Mouse (Mus musculus) ZHBTc4 (cell line): Measurements from ENCODE around the gene Ppm1h.

Experiments used
- DNase-seq: peaks from one replicate; pipeline ENCODE4 v3.0.0-alpha.2; 2011; ENCODE audit warnings: low read depth, low spot score

The Ppm1h gene

DNA sequence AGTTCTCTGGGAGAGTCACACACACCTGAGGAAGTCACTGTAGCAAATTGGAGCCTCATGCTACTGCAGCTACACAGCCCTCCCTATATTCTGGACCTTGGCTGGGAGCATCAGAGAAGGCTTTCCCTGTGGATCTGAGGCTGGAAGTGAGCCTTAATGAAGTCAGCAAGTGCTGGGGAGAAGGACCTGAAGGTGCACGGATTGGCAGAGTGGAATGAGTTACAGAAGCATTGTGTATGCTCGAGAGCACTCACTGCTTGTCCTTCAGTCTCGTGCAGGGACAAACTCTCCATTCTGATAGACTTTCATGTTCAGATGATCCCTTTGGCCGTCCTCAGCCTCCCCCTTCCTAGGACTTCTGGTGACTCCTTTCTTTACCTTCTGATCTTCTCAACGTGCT lies 26.3 kb downstream of the Ppm1h start:
- no peak for DNase-seq

DNA sequence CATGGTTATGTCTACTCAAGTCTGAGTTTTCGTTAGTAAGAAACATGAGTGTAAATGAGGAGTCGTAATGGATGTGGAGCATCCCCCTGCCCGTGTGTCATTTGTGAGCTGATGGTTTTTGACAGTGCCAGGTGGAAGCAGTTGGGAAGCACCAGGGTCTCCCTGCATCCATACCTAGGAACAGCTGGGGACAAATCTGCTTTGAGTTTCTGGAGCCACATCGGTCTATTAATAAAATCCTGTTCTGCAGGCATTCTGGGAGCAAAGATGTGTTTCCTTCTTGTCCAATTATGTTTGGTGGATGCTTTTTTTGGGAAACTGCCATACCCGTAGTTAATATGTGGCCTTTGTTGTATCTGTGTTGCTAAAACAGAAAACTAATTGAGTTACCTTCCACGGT lies 26.9 kb downstream of the Ppm1h start:
- no peak for DNase-seq

DNA sequence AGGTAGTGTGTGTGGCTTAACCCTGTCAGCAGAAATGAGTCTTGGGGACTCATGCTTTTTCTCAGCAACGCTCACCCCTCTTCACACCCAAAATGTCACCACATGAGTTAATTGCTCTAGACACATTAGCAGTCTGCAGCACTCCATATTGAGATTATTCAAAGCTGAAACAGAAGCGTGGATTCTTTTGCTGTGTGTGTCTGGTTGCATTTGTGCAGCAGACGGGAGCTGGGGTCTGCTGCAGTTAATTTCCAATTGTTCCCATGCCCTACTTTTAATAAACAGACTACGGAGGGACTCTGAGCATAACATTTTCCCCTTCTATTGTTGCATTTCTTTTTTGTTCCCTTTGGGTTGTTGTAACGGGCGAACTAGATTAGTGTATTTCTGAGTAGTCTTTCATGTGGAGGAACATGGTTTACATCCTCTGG lies 32.8 kb downstream of the Ppm1h start:
- DNase-seq, result no peak

DNA sequence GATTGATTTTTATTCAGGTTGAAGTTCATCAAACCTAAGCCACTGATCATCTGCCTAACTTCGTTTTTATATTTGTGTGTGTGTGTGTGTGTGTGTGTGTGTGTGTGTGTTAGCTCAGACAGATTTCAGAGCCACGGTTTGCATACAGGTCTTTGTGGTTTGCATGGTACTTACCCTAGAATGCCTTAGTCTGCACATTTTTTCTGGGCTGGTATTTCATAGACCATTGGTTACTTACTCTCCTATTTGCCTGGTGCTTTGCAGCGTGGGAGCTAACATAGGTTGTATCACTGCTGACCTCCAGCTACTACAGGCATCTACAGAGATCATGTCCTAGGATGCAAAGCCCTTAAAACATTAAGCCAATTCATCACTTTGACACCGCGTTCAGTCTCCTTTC lies 33.7 kb downstream of the Ppm1h start:
- no peak for DNase-seq

DNA sequence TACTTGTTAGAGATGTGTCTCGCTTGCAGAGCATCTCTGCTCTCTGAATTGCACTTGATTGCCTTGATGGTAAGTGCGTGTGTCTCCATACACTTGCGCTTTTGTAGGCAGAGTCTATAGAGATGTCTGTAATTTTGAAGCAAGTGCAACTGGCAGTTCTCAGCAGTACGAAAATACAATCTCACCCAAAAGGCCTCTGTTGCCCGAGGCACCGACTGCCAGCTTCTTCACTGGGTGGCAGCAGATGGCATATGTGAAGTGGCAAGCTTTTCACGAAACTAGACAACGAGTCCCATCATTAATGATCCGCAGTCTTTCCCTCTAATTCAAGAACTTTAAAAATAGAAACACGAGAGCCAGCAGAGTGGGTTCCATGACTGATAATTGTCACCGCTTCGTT lies 37.3 kb downstream of the Ppm1h start:
- DNase-seq, result no peak

DNA sequence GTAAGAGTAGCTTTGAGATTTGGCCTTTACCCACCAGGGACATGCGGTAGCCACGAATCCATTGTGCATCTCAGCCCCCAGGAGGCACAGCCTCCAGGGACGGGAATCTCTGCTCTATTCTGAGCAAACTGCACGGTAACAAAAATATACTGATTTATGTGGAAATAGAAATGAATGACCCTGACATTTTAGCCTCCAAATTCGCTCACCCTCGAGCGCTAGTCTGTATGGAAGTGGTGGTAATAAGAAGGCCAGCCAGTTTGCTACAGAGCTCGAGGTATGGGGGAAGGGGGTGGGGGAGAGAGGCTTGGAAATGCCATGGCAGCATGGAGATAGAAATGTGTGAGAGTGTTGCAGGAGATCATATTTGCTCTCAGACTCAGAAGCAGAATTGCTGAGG lies 37.7 kb downstream of the Ppm1h start:
- no peak for DNase-seq

DNA sequence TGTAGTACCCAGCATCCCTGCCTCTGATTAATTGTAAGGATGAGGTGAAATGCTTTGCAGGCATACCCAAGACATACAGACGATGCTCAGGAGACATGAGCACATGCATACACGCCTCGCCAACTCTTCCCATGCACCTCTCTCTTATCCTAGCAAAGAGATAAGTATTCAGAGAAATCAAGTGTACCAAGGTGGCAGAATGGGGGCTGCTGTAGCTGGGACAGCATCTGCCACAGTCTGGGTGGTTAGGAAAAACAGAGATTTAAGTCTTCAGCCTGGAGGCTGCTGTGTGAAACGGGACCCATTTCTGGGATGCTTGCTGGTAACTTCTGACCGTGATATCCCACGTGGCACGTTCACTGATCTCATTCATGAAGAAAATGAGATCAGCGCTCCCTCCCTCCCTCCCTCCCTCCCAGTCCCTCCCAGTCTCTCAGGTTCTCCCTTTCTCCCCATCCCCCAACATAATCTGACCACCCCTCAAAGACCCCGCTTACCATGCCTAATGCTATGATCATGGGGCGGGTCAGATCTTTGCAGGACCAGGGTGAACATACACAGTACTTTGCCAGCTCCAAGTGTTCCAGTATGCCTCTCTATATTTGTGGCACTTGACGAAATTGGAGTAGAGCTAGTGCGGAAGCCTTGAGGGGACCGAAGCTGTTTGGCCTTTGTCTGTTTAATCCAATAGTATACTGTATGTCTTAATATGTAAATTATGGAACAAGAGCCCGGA lies 38.3 kb downstream of the Ppm1h start:
- no peak for DNase-seq

DNA sequence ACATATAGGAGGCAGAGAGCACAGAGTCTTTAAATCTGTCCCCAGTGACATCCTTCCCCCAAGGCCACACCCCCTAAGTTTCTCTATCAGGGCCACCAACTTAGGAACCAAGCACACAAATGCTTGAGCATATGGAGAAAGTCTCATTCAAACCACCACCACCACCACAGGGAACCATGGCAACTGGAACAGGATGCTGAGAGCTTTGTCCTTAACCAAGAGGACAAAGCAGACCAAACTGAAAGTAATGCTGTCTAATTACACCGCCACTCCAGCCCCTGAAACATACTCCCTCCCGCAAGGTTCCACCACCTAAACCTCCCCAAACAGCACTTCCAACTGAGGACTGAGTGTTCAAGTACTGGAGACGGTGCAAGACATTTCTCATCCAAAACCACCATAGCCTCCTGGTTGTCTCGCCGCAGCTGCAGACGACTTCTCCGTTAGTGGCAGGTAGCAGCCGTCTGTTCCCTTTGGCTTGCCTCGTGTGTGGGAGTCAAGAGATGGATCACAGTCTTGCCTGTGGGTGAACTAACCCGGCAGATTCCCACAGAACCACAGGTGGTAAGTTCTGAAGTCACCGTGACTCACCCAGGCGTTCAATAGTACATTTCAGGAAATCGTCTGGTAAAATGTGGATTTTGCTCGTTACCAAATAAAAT lies 39.3 kb downstream of the Ppm1h start:
- peak; percentile 18 for DNase-seq

DNA sequence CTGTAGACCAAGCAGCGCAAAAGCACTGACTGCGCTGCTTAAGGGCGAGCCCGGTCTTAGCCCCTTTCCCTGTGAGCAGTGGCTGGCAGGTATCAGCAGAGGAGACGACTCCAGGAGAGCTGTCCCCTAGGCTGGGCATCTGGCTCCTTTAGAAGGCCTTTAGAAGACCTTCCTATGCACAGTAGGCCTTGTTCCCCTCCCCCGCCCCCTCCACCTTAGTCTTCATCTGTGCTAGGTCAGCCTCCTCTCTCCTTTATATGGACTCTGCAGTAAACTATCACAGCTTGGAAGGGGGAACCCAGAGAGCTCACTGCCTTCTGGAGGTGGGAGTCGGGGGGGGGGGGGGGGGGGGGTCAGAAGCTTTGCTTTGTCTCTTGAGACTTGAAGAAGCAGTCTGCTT lies 40.4 kb downstream of the Ppm1h start:
- DNase-seq, result no peak

DNA sequence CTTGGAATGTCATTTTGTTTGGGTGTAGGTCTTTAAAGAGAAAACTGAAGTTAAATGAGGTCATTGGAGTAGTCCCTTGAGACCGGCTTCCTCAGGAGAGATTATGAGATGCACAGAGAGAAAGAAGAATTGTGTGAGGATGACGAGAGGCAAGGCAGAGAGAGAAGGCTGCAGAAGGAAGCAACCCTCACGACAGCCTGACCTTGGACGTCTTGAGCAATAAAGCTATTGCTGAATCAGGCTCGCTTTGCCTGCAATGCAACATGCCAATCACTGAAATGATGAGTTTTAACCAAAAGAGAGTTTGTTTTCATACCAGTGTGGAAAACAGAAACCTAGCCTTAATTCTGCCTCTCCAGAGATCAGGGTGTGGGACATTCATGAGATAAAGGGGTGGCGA lies 43.5 kb downstream of the Ppm1h start:
- no peak for DNase-seq

DNA sequence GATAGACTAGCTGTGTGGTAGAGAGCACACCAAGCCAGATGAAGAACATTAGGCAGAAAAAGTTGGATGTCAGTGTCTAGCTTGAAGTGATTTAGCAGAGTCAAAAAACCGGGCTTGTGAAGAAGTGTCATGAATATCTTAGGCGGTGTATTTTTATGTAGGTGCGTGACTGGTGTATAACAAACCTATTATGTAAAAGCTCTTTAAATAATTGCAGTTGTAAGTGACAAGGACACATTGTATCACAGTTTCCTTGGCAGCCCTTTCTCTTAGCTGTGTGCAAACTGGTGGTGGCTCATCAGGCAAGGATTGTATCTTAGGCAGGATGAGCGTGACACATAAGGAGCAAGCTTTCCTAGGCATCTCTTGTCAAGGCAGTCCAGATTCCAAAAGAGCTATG lies 46.1 kb downstream of the Ppm1h start:
- DNase-seq, result no peak

DNA sequence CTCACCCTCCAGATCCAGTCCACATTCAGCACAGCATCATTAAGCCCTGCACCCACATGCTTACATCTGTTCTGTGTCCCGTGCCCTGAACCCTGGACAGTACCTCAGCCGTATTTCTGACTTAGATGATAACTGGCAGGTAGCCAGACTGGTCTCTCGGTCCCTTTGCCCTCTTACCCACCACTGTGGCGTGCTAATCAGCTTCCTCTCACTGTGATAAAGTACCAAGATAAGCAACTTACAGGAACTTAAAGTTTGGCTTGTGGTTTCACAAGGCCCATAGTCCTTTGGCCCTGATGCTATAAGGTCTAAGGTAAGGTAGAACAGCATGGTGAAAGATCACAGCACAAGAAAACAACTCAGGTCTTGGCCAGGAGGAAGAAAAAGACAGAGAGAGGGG lies 48.7 kb downstream of the Ppm1h start:
- no peak for DNase-seq

DNA sequence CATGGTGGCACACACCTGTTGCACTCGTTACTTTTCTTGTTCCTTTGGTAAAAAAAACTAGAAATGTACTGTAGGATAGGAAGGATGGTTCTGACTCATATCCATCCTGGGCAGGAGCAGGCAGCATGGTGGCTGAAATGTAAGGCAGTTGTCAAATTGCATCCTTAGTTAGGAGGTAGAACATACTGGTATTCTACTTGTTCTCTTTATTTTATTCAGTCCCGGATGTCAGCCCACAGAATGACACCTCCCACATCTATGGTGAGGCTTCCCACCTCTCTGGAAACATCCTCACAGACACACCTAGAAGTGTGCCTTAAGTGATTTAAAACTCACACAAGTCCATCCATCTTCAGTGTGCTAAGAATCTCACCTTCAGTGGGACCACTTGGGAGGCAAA lies 49.6 kb downstream of the Ppm1h start:
- no peak for DNase-seq

DNA sequence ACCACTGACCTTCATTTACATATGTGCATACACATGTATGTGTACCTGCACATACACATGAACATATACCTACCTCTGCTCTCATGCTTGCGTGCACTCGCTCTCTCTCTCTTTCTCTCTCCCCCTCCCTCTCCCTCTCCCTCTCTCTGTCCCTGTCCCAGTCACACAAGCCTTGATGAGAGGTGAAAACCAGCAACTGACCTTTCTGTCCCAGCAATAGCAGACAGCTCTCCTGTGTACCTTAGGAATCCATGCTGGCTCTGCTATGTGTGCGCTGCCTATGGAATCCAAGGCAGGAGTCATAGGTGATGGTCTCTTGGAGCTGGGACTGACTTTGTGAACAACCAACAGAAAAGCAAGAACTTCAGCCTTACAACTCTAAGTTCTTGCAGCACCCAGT lies 53.6 kb downstream of the Ppm1h start:
- no peak for DNase-seq

DNA sequence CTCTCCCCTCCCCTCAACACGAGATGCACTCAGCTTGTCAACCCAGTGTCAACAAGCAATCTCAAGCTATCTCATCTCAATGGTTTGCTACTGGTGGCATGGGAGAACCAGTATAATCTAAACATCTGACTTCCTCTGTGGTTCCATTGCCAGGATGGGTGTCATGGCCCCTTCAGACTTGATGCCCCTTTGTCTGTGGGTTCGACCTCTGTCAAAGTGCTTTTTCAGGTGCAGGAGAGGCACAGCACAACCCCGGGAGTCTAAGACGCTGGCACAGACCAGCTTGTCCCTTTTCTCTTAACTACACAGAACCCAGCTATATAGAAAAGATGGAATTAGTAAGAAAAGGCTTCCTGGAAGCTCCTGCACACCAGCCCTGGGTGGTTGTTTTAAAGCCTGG lies 56.0 kb downstream of the Ppm1h start:
- no peak for DNase-seq

DNA sequence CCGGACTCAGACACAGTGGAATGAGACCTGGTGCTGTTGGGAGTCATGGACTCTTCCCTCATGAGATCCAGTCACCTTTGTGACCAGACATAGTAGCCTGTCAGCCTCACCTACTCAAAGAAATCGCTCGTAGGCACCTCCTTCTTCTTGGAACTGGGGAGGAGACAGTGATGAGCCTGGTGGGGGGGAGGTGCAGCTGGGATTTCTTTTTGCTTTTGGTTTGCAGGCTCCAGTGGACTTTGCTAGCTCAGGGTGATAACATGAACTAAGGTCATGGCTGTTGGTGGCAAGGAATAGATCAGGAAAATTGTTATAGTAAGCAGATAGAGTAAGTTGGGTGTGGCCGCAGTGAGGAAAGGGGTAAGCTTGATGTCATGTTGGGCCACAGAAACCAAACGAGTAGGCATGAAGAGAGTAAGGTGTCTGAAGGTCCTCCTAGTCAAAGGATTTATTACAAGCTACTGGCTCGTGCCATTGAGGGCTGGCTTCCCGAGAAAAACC lies 56.8 kb downstream of the Ppm1h start:
- DNase-seq, result no peak

DNA sequence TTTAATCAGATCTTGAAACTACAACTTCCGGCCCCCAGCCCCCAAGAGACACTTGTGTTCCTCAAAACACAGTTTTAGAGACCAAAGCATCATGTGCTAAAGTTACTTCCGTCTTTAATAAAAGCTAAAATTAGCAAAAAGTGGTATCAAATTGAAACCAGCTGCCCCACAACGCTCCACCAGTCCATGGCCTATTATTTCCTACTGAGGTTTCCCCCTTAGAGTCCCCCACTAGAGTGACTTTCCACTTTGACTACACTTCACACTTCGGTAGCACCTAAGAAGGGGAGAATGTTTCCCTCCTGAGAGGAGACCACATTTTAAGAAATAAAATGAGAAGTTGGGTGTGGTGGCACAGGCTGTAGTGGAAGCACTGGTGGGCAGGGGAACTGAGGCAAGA lies 58.3 kb downstream of the Ppm1h start:
- no peak for DNase-seq

DNA sequence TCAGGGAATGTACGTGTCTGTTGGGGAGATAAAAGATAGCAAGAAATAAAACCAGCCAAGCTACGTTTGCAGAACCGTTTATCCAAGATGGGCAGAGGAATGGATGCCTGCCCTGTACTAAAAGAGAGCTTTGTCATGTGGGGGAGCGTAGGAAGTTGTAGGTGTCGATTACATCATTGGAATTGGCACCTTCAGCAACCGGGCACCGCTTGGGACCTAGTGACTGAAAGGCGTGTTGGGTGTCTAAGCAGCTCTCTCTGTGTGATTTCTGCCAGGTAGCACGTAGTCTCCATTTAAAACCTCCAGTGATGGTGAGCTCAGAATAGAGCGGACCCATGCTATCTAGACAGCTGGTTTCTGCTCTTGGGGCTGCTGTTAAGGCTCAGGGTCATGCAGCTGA lies 60.0 kb downstream of the Ppm1h start:
- no peak for DNase-seq

DNA sequence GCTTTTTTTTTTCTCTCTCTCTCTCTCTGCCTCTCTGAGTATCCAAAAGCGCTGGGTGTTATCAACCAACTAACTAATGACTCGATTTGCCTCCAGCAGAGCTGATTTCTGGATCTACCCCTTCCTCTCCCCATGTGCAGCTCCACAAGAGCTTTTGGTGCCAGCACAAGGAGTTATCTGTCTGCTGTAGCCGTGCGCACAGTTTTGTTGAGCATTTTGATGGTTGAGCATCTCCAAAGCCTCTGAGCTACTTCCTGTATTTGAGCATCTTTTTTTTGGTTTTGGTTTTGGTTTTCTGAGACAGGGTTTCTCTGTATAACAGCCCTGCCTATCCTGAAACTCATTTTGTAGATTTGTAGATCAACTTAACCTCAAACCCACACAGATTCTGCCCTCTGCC lies 60.5 kb downstream of the Ppm1h start:
- no peak for DNase-seq

DNA sequence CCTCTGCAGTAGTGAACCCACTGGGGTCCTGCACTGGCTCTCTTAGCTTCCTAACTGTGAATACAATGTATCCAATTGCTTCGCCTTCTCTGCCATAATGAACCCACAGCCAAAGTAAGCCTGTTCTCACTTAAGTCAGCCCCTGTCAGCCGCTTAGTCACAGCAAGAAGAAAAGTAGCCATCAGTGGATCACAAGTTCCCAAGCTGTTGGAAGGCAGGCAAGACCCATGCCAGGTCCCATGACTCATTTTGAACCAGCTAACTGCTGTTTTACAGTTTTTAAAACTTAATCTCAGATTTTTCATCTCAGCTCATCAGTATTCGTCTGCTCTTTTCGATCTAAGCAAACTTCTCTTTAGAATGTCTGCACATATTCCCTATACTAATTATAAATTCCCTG lies 61.6 kb downstream of the Ppm1h start:
- DNase-seq, result no peak

DNA sequence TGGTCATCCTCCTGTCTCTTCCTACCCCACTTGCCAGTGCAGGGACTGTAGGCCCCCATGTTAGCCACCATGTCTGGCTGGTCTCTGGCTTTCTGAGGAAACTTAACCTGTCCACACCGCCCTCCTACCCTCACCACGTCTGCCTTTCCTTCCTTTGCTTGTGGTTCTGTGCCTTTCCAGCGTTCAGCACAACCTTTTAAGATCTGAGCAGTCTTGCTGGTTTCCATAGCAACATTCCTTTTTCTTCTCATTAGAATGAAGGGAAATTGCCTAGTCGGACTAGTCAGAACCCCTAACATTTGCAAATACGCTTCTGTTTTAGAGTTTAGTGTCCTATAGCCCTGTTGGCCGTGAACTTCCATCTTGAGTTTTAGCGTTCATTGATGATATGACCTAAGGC lies 62.6 kb downstream of the Ppm1h start:
- no peak for DNase-seq

DNA sequence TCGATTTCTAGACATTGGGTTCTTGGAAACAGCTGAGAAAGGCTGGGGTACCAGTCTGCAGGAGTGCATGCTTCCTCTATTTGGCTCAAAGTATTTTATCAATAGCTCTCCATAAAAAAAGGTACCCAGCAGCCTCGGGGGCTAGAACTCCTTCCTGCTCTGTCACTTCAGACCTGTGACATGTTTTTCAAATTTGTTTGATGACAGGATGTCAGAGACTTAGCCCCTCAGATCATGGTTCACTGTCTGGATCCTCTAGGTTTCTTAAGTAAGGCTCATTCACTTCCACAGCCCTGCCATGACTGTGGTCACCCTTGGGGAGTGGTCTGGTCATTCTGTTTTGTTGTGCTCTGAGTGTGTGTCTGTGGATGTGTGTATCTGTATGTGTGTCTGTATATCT lies 63.6 kb downstream of the Ppm1h start:
- DNase-seq, result no peak

DNA sequence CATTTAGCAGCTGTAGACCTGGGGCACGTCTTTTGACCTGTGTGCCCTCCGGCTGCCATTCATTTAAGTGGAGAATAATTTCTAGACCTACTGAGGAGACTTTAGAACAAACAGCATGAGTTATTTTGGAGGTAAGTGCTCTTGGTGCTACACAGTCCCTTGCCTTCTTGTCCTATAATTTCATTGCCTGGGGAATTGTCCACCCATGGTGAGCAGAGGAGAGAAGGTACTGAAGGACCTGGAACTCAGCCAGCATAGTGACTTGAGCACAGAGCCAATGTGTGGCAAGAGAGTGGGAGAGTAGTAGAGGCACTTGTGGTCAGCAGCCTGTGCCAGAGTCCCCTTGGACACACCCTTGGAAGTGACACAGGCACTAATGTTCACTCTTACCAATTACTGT lies 64.8 kb downstream of the Ppm1h start:
- DNase-seq, result no peak

DNA sequence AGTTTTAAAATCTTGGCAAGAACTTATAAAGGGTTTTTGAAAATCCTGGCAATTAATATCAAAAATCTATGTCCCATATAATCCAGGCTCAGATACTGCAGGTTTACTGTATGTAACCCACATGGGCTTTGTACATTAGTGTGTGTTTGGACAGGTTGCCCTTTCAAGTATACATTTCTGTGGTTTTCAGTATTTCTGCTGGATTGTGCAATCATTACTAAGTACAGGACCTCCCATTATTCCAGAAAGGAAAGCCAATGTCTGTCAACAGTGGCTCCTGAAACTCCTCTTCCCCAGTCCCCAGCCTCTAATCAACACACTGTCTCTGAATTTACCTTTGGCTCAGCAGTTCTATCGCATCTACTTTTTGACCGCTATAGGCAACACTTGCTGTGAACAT lies 66.4 kb downstream of the Ppm1h start:
- no peak for DNase-seq
